Mouse (Mus musculus) myocyte (in vitro differentiated cells): ENCODE results near the gene Cbl.

Experiments used
- CEBPB ChIP-seq: IDR thresholded peaks from 2 replicates; pipeline ENCODE4 v1.6.1; 2011; ENCODE audit warnings: mild to moderate bottlenecking, moderate library complexity; ENCODE audit not compliant: poor library complexity, insufficient read depth, severe bottlenecking
- E2F4 ChIP-seq: IDR thresholded peaks from one replicate; pipeline ENCODE4 v1.6.1; 2011; ENCODE audit warnings: mild to moderate bottlenecking, control low read depth, moderate library complexity; ENCODE audit not compliant: insufficient read depth
- MAX ChIP-seq: IDR thresholded peaks from one replicate; pipeline ENCODE4 v1.6.1; 2011; ENCODE audit warnings: low read depth, mild to moderate bottlenecking, control low read depth
- MYOD1 ChIP-seq, 3 experiments: IDR thresholded peaks; one replicate each; pipeline ENCODE4 v1.6.1; 2011; ENCODE audit warnings: control low read depth in 2 of 3, low read depth in 2 of 3, mild to moderate bottlenecking in 2 of 3, moderate library complexity in 1 of 3; ENCODE audit not compliant: insufficient read length in 2 of 3, control insufficient read depth in 1 of 3
- MYOG ChIP-seq, 3 experiments: IDR thresholded peaks; one replicate each; pipeline ENCODE4 v1.6.1; 2011; ENCODE audit warnings: control low read depth in 2 of 3, low read depth in 2 of 3, mild to moderate bottlenecking in 2 of 3; ENCODE audit not compliant: insufficient read length in 2 of 3, control insufficient read depth in 1 of 3, insufficient read depth in 1 of 3
- POLR2A ChIP-seq: IDR thresholded peaks from one replicate; pipeline ENCODE4 v1.6.1; 2011; ENCODE audit warnings: low read depth, mild to moderate bottlenecking, control low read depth, moderate library complexity; ENCODE audit not compliant: insufficient read length
- TCF12 ChIP-seq: IDR thresholded peaks from one replicate; pipeline ENCODE4 v1.6.1; 2011; ENCODE audit warnings: mild to moderate bottlenecking, control low read depth; ENCODE audit not compliant: poor library complexity, insufficient read depth, severe bottlenecking

GRCm38 (mm10) chr9:44178389-44178788 is 55.5 kb downstream of the Cbl start:
- TF ChIP-seq E2F4: no peak
- TF ChIP-seq POLR2A: no peak
- no peak for TF ChIP-seq MYOG (IDR thresholded peaks at IDR 0.05; ENCODE audit: control insufficient read depth in 1 of 3, insufficient read depth in 1 of 3, insufficient read length in 2 of 3, low read depth in 2 of 3)
- no peak for TF ChIP-seq CEBPB
- TF ChIP-seq MAX: no peak
- TF ChIP-seq MYOD1 (IDR thresholded peaks at IDR 0.05; ENCODE audit: control insufficient read depth in 1 of 3, insufficient read length in 2 of 3, low read depth in 2 of 3): no peak
- no peak for TF ChIP-seq TCF12
